In the genomic region with DNA sequence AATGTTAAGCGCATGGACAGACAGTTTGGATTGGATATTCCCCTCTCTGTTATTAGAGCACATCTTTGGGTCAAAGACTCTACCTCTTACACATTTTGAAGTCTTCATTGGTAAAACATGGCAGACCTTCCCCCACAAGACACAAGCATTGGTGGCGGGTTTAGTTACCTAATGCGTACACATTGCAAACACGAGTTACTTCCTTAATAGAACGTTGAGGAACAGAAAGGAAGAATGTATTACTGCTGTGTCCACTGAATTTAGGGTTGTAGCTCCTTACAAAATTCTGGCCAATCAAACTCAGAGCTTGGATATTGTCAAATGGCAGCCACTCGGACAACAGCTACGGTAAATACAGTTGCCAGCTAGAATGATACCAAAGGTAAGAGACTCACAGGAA, we compare ENCODE assay signal across 18 mouse cellular contexts.
"Had no signal": no experiment of that assay in that cellular context is flagged by ENCODE, and none has a peak within 500 bp of the region (broad histone marks: within the 10 kb centered on the region; RNA-seq: fewer than 3 reads in every experiment).

No protein-coding gene starts in this region.

- DNase-seq: lung, adult 18-20 months; lung, embryonic 14.5 days; lung, postnatal 10 days; lung, postnatal 4 days; midbrain, embryonic 14.5 days; retina, postnatal 1 day; right cerebral cortex, adult 18-20 months; right cerebral cortex, postnatal 25 days; right cerebral cortex, postnatal 4 days; spleen, adult 18-20 months; thymus, adult 18-20 months; thymus, postnatal 14 days; thymus, postnatal 36 days had no signal

- ATAC-seq: midbrain, embryonic 16.5 days had no signal

- H3K27ac ChIP-seq: liver, embryonic 14.5 days; midbrain, embryonic 10.5 days; midbrain, embryonic 12.5 days; neural tube, embryonic 12.5 days had no signal

- H3K4me1 ChIP-seq: midbrain, embryonic 10.5 days; midbrain, embryonic 12.5 days; neural tube, embryonic 12.5 days had no signal

- H3K4me3 ChIP-seq: midbrain, embryonic 10.5 days; midbrain, embryonic 12.5 days; neural tube, embryonic 12.5 days had no signal
